7 mouse cellular contexts compared by ENCODE assay signal in genomic region chr8:71396639-71397305, GRCm38 (mm10). TPM values are rescaled to one million over a fixed set of nuclear protein-coding genes. Genes with fewer than 3 reads are reported as not detected.
DNase-seq lines count a peak whose midpoint lies in the region; ATAC-seq lines count a peak whose summit lies in the region.

Gene Babam1, plus strand, starts transcription at chr8:71396861.

- ATAC-seq in intestine, embryonic 14.5 days (replicated peaks; ENCODE audit: low FRiP score, low TSS enrichment, low read depth), result peak; percentile 97

- H3K36me3 ChIP-seq in intestine, embryonic 14.5 days (ENCODE audit: control insufficient read depth, insufficient read depth, low read length), result peaks cover 19% of the 10 kb centered on the region

- peak within 1 kb of the TSS; percentile 59 for H3K27ac ChIP-seq in intestine, embryonic 14.5 days (ENCODE audit: low read depth)

- DNase-seq in adrenal gland, adult 2 months, result peak; percentile 97
- peak; percentile 96 for DNase-seq in embryo, embryonic 11 days
- DNase-seq in gastrocnemius, postnatal 25 days, result peak; percentile 93
- peak; percentile 87 for DNase-seq in intestine, embryonic 14.5 days (ENCODE audit: low spot score)
- peak; percentile 93 to 94 for DNase-seq in left cerebral cortex, postnatal 14 days (ENCODE audit: low spot score in 2 of 2)
- peak; percentile 93 for DNase-seq in mesoderm, embryonic 11.5 days (ENCODE audit: low read depth, low spot score)
- peak; percentile 91 to 96 for DNase-seq in right cerebral cortex, postnatal 36 days (ENCODE audit: low spot score in 2 of 2)

- no peaks in the 10 kb centered on the region for H3K9me3 ChIP-seq in intestine, embryonic 14.5 days (ENCODE audit: control insufficient read depth, low read length)

- peak within 1 kb of the TSS; percentile 66 for H3K4me3 ChIP-seq in intestine, embryonic 14.5 days (ENCODE audit: low read depth, low read length)

- peak within 1 kb of the TSS; percentile 58 for H3K9ac ChIP-seq in intestine, embryonic 14.5 days (ENCODE audit: low read length)

- peak within 1 kb of the TSS; percentile 90 for H3K4me2 ChIP-seq in intestine, embryonic 14.5 days (ENCODE audit: low read length)

- H3K4me1 ChIP-seq in intestine, embryonic 14.5 days (replicated peaks; ENCODE audit: control insufficient read depth, insufficient read depth, low read length), result peaks cover 11% of the 10 kb centered on the region

- intact Hi-C loops in left cerebral cortex, postnatal 14 days (cut with DNase I), result no loop called here

- H3K27me3 ChIP-seq in intestine, embryonic 14.5 days (replicated peaks; ENCODE audit: control insufficient read depth, insufficient read depth, low read length), result no peaks in the 10 kb centered on the region

- WGBS in intestine, embryonic 14.5 days, result 1% methylated on average over 34 of the region's 34 CpGs

RNA-seq across cellular contexts. Expression of gene Babam1, which starts in this region (rescaled TPM):
- total RNA-seq in adrenal gland, adult 2 months (2021), result 100 to 1,000 TPM; 106 to 119 TPM
- polyA plus RNA-seq in adrenal gland, adult 2 months (2012; rRNA removed), result 143 and 164 TPM in 2 replicates
- total RNA-seq in gastrocnemius, postnatal 25 days (2021), result 10 to 100 TPM; 59.2 to 71.2 TPM
- 95.1 and 99.9 TPM in 2 replicates for polyA plus RNA-seq in intestine, embryonic 14.5 days (2014; fragmentation: Nextera tagmentation; extraction: Ambion mirVana)
- total RNA-seq in left cerebral cortex, postnatal 14 days (2021), result 10 to 100 TPM; 87.1 to 91.0 TPM

Comparison
In these comparisons a context has a peak if more than half of its experiments do, and no peak if none do; other contexts are left out.
1. Peak in every context shown above with its lines: DNase-seq, ATAC-seq, H3K4me3 ChIP-seq and H3K27ac ChIP-seq.